Mouse (Mus musculus) hindbrain, embryonic 15.5 days (tissue): Measurements from ENCODE around the gene Ugt2b5. TPM values are rescaled to one million over a fixed set of nuclear protein-coding genes. Genes with fewer than 3 reads are reported as not detected.
"Not testable (repeated sequence)": the region's sequence is repeated elsewhere in the genome, so short reads cannot be mapped to it uniquely, and the experiment has no call there.

ENCODE experiments used
- ATAC-seq: fragments of 200-750 bp; cut with Nextera tagmentation; 2 replicates; pipeline ENCODE4 v1.8.0; 2017; ENCODE audit warnings: low read depth, moderate number of reproducible peaks, moderate TSS enrichment; ENCODE audit not compliant: low FRiP score
- H3K27ac ChIP-seq: fragments of 300-500 bp; sonication (generic); replicated peaks from 2 replicates; pipeline ENCODE4 v1.5.1; 2015; ENCODE audit warnings: mild to moderate bottlenecking, inconsistent platforms
- H3K27me3 ChIP-seq: fragments of 300-500 bp; sonication (generic); 2 replicates; pipeline ENCODE4 v1.6.1; 2015; ENCODE audit warnings: control low read depth, inconsistent platforms
- H3K36me3 ChIP-seq: fragments of 300-500 bp; sonication (generic); 2 replicates; pipeline ENCODE4 v1.6.1; 2015; ENCODE audit warnings: control low read depth, inconsistent platforms
- H3K4me1 ChIP-seq: fragments of 300-500 bp; sonication (generic); replicated peaks from 2 replicates; pipeline ENCODE4 v1.6.1; 2015; ENCODE audit warnings: control low read depth, inconsistent platforms
- H3K4me2 ChIP-seq: fragments of 300-500 bp; sonication (generic); 2 replicates; pipeline ENCODE4 v1.6.1; 2015; ENCODE audit warnings: moderate library complexity, mild to moderate bottlenecking, inconsistent platforms
- H3K4me3 ChIP-seq: fragments of 300-500 bp; sonication (generic); 2 replicates; pipeline ENCODE4 v1.5.1; 2015; ENCODE audit warnings: mild to moderate bottlenecking, inconsistent platforms
- H3K9ac ChIP-seq: fragments of 300-500 bp; sonication (generic); 2 replicates; pipeline ENCODE4 v1.6.1; 2015; ENCODE audit warnings: inconsistent platforms
- H3K9me3 ChIP-seq: fragments of 300-500 bp; sonication (generic); 2 replicates; pipeline ENCODE4 v1.6.1; 2016; ENCODE audit warnings: control low read depth, inconsistent platforms
- WGBS: fragments of 180-500 bp; shearing (Covaris S2); methylation state at CpG from one replicate; pipeline ENCODE4 v1.1.7; 2015; 5-methylcytosine and 5-hydroxymethylcytosine counted together
- polyA plus RNA-seq: library from polyadenylated mRNA; unstranded; fragments of >200 nt; fragmentation: Nextera tagmentation; extraction: Ambion mirVana; gene quantifications from 2 replicates; pipeline ENCODE4 v1.2.1, GENCODE M21; 2015

Gene Ugt2b5
- 0.13 TPM in 1 of 2 replicates, not detected in the other for polyA plus RNA-seq

DNA sequence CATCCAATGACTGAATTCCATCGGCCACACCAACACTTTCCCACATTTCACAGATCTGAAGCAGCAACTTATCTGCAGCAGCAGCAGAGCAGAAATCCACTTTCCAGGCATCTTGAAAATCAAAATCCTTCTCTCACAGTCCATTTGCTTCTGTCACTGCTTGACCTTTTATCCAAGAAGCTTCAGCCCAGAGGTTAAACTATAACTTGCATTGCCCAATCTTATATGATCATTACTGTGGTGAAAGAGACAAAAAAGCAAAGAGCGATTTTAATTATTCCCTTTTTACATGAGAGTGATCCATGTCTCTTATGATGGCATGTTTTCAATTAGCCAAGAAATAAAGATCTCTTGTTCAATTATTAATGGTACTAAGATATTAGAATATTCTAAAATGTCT is at the start of gene Ugt2b5:
Gene Ugt2b5 (minus strand): TSS at position 123 of the 400 bp plus-strand sequence.
- ATAC-seq, H3K9ac ChIP-seq, H3K4me2 ChIP-seq, H3K36me3 ChIP-seq, H3K27ac ChIP-seq, H3K9me3 ChIP-seq, H3K4me3 ChIP-seq, H3K27me3 ChIP-seq, H3K4me1 ChIP-seq: not testable (repeated sequence)
- whole genome bisulfite sequencing = 94% methylated on average over 2 of the region's 2 CpGs

DNA sequence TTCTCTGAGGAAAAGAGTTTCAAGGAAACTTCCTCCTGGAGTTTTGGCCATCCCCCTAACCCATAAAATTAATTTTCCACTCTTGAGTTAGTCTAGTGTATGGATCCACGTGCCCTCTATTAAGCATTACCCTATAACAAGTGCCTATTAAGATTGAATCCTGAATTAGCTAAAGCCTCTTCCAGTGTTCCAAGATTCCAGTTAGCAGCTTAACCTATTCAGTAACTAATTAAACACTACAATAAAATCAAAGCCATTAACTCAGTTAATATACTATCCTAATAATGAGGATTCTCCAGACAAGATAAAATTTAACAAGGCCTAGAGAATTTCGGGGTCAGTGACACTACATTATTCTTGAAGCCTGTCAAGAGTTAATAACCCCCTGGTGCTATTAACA is 35.7 kb upstream of the Ugt2b5 start:
- H3K9ac ChIP-seq, H3K4me1 ChIP-seq, H3K4me3 ChIP-seq, H3K36me3 ChIP-seq, H3K27ac ChIP-seq, H3K9me3 ChIP-seq, ATAC-seq, H3K4me2 ChIP-seq, H3K27me3 ChIP-seq: not testable (repeated sequence)
- 51% methylated on average over 2 of the region's 2 CpGs for WGBS

DNA sequence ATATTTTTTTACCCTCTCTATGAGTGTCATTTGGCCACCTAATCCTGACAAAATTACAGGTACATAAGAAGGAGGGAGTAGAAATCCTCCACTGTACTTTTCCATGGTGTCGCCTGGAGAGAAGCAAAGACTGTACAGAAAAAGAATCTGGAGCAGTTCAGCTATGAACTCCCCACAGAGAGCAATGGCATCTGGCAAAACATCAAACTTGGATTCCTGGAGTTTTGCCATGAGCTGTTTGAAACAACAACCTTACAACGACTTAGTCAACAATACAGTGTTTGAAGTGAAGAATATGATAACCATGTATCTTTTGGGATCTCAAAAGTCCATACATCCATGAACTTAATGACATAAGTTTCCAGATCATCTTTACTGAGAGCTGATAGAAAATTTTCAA is 34.6 kb upstream of the Ugt2b5 start:
- ATAC-seq = no peak
- Histone ChIP-seq H3K27me3 (no peaks in the 10 kb centered on the region), H3K27ac (no peak overlapping the region), H3K9me3 (no peaks in the 10 kb centered on the region), H3K4me3 (no peak overlapping the region), H3K9ac (no peak overlapping the region), H3K36me3 (no peaks in the 10 kb centered on the region), H3K4me1 (no peaks in the 10 kb centered on the region), H3K4me2 (no peak overlapping the region)
- WGBS = 57% methylated on average over 2 of the region's 2 CpGs

DNA sequence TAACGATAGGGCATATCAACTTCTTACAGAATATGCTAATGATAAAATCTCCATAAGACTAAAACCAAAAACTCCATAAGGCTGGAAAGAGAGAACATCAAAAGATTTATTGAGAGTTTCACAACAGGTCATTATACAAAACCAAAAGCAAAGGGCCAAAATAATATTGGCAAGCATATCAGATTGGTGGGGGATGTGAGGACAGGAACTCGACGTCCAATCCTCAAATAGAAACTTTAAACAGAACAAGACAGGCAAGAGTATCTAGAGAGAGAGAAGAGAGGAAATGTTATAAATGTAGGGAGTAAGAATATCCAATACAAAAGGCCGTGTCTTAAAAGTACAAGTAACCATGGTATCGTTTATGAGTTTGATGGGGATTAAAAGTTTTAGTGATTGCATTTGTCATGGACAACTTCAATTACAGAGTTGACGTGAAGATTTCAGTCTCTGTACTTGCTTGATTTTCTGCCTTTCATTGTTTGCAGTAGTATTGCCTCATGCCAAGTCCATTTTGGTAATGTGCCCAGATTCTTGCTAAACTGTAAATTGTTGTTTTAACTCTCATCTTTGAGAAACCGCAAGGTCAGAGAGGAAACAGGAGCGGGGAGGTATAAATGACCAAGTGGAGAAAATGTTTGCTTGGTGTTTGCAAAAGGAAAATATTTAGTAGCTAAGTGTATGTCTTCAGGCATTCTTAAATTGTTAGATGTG is 7.8 kb upstream of the Ugt2b5 start:
- no peak overlapping the region for H3K9ac ChIP-seq
- no peak overlapping the region for H3K4me2 ChIP-seq
- no peak overlapping the region for H3K4me3 ChIP-seq
- no peaks in the 10 kb centered on the region for H3K27me3 ChIP-seq
- H3K27ac ChIP-seq = no peak overlapping the region
- no peaks in the 10 kb centered on the region for H3K9me3 ChIP-seq
- WGBS = 74% methylated on average over 8 of the region's 8 CpGs
- H3K4me1 ChIP-seq = no peaks in the 10 kb centered on the region
- no peak for ATAC-seq
- H3K36me3 ChIP-seq = no peaks in the 10 kb centered on the region

DNA sequence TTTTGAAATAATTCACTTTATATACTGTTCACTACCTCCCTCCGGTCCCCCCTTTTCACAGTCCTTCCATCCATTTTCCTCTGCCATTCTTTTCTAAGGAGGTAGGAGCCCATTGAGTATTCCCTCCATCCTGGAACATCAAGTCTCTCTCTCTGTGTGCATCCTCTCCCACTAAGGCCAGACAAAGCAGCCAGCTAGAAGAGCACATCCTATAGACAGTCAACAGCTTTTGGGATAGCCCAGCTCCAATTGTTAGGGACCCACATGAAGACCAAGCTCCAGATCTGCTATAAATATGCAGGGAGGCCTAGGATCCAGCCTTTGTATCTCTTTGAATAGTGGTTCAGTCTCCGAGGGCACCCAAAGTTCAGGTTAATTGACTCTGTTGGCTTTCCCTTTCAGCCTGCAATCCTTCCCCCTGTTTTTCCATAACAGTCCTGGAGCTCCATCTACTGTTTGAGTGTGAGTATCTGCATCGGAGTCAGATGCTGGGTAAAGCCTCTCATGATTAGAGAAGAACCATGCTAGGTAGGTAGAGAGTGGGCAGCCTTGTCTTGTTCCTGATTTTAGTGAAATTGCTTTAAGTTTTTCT is 2.8 kb upstream of the Ugt2b5 start:
- H3K9me3 ChIP-seq = no peaks in the 10 kb centered on the region
- no peaks in the 10 kb centered on the region for H3K36me3 ChIP-seq
- WGBS = 31% methylated on average over 3 of the region's 3 CpGs
- no peaks in the 10 kb centered on the region for H3K4me1 ChIP-seq
- no peak overlapping the region for H3K4me2 ChIP-seq
- H3K27ac ChIP-seq = no peak overlapping the region
- no peaks in the 10 kb centered on the region for H3K27me3 ChIP-seq
- no peak overlapping the region for H3K4me3 ChIP-seq
- no peak for ATAC-seq
- no peak overlapping the region for H3K9ac ChIP-seq

DNA sequence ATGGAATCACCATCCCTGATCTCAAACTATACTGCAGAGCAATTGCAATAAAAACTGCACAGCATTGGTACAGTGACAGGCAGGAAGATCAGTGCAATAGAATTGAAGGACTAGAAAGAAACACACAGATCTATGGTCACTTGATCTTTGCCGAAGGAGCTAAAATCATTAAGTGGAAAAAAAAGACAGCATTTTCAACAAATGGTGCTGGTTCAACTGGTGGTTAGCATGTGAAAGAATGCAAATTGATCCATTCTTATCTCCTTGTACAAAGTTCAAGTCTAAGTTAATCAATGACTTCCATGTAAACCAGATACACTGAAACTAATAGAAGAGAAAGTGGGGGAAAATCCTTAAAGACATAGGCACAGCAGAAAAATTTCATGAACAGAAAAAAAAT is 36.4 kb downstream of the Ugt2b5 start:
- H3K9me3 ChIP-seq, H3K4me3 ChIP-seq, H3K27ac ChIP-seq, H3K9ac ChIP-seq, H3K4me2 ChIP-seq, ATAC-seq, H3K4me1 ChIP-seq, H3K27me3 ChIP-seq, H3K36me3 ChIP-seq: not testable (repeated sequence)
- WGBS = 93% methylated on average over 1 of the region's 1 CpGs

DNA sequence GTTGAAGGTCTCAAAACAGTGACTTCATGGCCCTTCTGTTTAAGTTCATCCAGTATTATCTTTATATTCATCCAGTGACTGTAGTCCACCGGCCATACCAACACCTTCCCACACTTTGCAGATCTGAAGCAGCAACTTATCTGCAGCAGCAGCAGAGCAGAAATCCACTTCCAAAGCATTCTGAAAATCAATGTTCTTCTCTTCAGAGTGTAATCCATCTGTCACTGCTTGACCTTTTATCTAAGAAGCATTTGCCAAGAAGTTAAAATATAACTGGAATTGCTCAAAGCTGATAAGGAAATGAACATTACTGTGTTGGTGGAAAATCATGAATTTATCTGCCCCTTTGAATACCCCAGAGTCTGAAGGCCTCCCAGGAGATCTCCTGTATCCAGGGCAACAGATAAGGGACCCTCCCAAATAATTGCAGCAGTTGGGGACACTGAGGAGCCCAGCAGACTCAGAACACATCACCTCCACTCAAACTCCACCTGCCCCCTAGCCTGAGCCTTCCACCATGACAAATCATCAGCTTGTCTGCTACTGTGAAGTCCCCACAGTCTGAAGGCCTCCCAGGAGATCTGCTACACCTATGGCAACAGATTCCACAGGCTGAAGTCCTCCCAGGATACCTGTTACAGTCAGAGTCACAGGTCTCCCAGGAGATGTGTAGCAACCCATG is 47.6 kb downstream of the Ugt2b5 start, which contains the start of gene Ugt2b36:
Gene Ugt2b36 (minus strand): TSS at position 210 of the 682 bp plus-strand sequence.
- no peak within 1 kb of the TSS for H3K4me3 ChIP-seq
- H3K9me3 ChIP-seq = no peaks in the 10 kb centered on the region
- no peaks in the 10 kb centered on the region for H3K27me3 ChIP-seq
- 79% methylated on average over 1 of the region's 1 CpGs for WGBS
- H3K4me1 ChIP-seq = no peaks in the 10 kb centered on the region
- ATAC-seq = no peak
- H3K27ac ChIP-seq = no peak within 1 kb of the TSS
- no peaks in the 10 kb centered on the region for H3K36me3 ChIP-seq
- no peak within 1 kb of the TSS for H3K9ac ChIP-seq
- H3K4me2 ChIP-seq = no peak within 1 kb of the TSS

DNA sequence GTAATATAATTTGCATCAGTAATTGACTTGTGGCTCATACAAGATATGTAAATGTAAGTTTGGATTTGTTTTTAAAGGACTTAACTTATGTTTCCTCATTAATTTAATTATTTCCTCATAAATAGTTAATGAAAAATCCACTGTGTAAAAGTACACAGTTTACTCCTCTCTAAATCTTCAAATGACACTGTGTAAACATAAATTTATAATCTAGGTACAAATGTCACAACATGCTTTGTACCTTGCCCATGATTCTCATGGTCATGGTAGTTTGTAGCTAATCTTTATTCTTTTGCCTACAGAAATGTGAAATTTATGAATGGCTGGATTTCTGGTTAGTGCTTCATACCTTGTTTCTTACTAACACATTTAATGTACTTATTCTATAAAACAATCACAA is 49.0 kb downstream of the Ugt2b5 start:
- H3K9me3 ChIP-seq = no peaks in the 10 kb centered on the region
- H3K27me3 ChIP-seq = no peaks in the 10 kb centered on the region
- H3K4me1 ChIP-seq = no peaks in the 10 kb centered on the region
- no peaks in the 10 kb centered on the region for H3K36me3 ChIP-seq
- H3K4me2 ChIP-seq = no peak overlapping the region
- no peak overlapping the region for H3K4me3 ChIP-seq
- H3K9ac ChIP-seq = no peak overlapping the region
- no peak for ATAC-seq
- H3K27ac ChIP-seq = no peak overlapping the region

DNA sequence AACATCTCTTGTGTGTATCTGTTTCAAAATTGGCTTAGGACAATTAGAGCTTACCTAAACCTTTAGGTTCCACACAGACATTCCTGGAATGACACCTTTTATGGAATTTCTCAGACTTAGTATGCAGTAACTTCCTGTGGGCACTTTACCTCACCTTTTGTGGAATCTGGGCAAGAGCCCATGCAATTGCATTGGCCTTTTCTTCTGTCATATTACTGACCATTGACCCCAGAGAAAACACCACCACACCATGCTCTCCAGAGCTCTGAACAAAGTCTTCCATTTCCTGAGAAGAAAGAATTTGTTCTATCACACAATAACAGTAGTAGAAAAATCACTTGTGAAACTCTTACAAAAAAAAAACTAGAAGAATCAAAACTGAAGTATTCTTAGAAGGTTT is 50.9 kb downstream of the Ugt2b5 start:
- no peak overlapping the region for H3K9ac ChIP-seq
- no peak overlapping the region for H3K27ac ChIP-seq
- H3K27me3 ChIP-seq = no peaks in the 10 kb centered on the region
- no peak overlapping the region for H3K4me2 ChIP-seq
- H3K9me3 ChIP-seq = no peaks in the 10 kb centered on the region
- no peaks in the 10 kb centered on the region for H3K4me1 ChIP-seq
- ATAC-seq = no peak
- no peaks in the 10 kb centered on the region for H3K36me3 ChIP-seq
- H3K4me3 ChIP-seq = no peak overlapping the region

DNA sequence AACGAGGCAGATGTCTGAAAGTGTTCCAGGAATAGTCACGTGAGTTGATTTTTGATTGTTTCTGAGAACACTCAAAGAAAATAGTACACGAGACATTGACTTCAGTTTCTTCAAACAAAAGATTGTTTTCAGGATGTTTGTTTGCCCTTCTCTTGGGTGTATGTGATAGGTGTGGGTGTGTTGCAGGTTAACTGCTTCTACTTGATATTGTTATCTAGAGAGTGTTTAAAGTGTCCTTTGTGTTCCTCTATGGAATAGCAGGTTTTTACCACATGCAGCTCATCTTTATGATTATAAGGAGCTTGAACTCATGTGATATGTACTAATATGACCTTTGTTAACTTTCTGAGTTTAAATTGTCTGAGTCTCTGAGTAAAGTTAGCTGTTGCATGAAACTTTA is 53.8 kb downstream of the Ugt2b5 start:
- Histone ChIP-seq H3K36me3 (no peaks in the 10 kb centered on the region), H3K4me3 (no peak overlapping the region), H3K4me1 (no peaks in the 10 kb centered on the region), H3K9me3 (no peaks in the 10 kb centered on the region), H3K4me2 (no peak overlapping the region), H3K27ac (no peak overlapping the region), H3K27me3 (no peaks in the 10 kb centered on the region), H3K9ac (no peak overlapping the region)
- no peak for ATAC-seq
- WGBS = 79% methylated on average over 3 of the region's 3 CpGs
